Mouse (Mus musculus) lung, adult 2 months (tissue): ENCODE data around the gene Kbtbd4.

Source experiments
- CTCF ChIP-seq: fragments of 200-500 bp; IDR thresholded peaks from 2 replicates; pipeline ENCODE4 v1.5.1; 2011; ENCODE audit warnings: mild to moderate bottlenecking, low read length, control low read depth; ENCODE audit not compliant: insufficient read depth
- POLR2A ChIP-seq: fragments of 200-500 bp; IDR thresholded peaks from 2 replicates; pipeline ENCODE4 v1.6.1; 2011; ENCODE audit warnings: low read depth, mild to moderate bottlenecking, control low read depth, low read length, borderline replicate concordance; ENCODE audit errors: extremely low read depth

- no peak for TF ChIP-seq POLR2A
- no peak for TF ChIP-seq CTCF
These were observed 55.5 kb downstream of the Kbtbd4 start for GRCm38 (mm10) chr2:90960012-90960411.
